In the genomic region with DNA sequence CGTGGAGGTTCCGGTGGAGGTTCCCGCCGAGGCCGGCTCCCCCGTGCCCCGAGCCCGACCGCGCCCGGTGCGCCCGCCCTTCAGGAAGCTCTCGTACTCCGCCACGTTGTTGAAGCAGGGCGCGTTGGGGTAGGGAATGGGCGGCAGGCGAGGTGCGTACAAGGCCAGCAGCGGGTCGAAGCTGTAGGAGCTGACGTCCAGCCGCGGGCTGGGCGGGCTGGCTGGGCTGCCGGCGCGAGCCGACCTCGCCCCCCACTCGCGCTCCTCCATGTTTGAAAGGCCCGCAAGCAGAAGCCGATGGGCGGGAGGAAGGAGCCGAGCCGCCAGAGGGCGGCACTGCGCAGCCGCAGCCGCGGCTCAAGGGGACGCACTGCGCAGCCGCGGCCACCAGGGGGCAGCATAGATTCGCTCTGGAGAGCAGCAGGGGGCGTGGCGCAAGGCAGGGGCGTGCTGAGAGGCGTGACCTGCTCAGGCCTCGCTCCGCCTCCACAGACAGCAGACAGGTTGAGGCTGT, we compare ENCODE assay signal across 8 mouse cellular contexts. TPM values are rescaled to one million over a fixed set of nuclear protein-coding genes. Genes with fewer than 3 reads are reported as not detected.
A peak's percentile ranks its signal among the peaks of the same experiment; 100 is the strongest.
DNase-seq lines count a peak whose midpoint lies in the region; ATAC-seq and TF ChIP-seq lines count a peak whose summit lies in the region.

A gene (minus strand): TSS at position 293 of the 514 bp plus-strand sequence.

- POLR2A ChIA-PET in Patski (lab: Charles Lee) = interaction anchor here (0.5 to 0.7 kb wide), 2 partner anchors 288 to 612 kb away, joined by 3 read pairs; no protein-coding TSS in a partner anchor

- 0% methylated on average over 44 of the region's 55 CpGs for WGBS in hindbrain, embryonic 15.5 days

- CTCF ChIA-PET in Patski (lab: Charles Lee) = interaction anchor here (2.2 to 3.9 kb wide), 2 partner anchors 10 to 11 kb away, joined by 10 to 21 read pairs; a partner anchor contains a TSS

- peak within 1 kb of the TSS; percentile 83 for H3K27ac ChIP-seq in hindbrain, embryonic 15.5 days (replicated peaks)

- no peaks in the 10 kb centered on the region for H3K9me3 ChIP-seq in hindbrain, embryonic 15.5 days

- peak within 1 kb of the TSS; percentile 87 for H3K9ac ChIP-seq in hindbrain, embryonic 15.5 days

- H3K36me3 ChIP-seq in hindbrain, embryonic 15.5 days = peaks cover 5% of the 10 kb centered on the region

- in situ Hi-C loops in Patski (cut with MboI; ENCODE audit: low pct_unique_long_range_greater_than_20kb) = no loop called here

- H3K4me3 ChIP-seq in hindbrain, embryonic 15.5 days = peak within 1 kb of the TSS; percentile 93

- H3K27me3 ChIP-seq in Patski = no peaks in the 10 kb centered on the region
- no peaks in the 10 kb centered on the region for H3K27me3 ChIP-seq in hindbrain, embryonic 15.5 days

- ATAC-seq in Patski = peak; percentile 97
- ATAC-seq in hindbrain, embryonic 15.5 days (ENCODE audit: low FRiP score, low read depth) = peak; percentile 86

- peak; percentile 100 for TF ChIP-seq CTCF in Patski (IDR thresholded peaks at IDR 0.05)

- peak; percentile 71 for DNase-seq in Patski (ENCODE audit: low read depth, low spot score)
- peak; percentile 99 for DNase-seq in cerebellum, postnatal 14 days
- DNase-seq in frontal cortex, postnatal 25 days (ENCODE audit: low spot score in 2 of 2) = peak; percentile 98
- peak; percentile 93 for DNase-seq in left cerebral cortex, adult 11 months (ENCODE audit: low spot score)
- DNase-seq in lung, postnatal 4 days = peak; percentile 95 to 98
- peak; percentile 94 for DNase-seq in retina, postnatal 7 days (ENCODE audit: low read depth, low spot score)
- peak; percentile 100 for DNase-seq in urinary bladder, adult 2 months (ENCODE audit: low spot score)

- H3K4me1 ChIP-seq in hindbrain, embryonic 15.5 days (replicated peaks) = peaks cover 23% of the 10 kb centered on the region

- H3K4me2 ChIP-seq in hindbrain, embryonic 15.5 days = peak within 1 kb of the TSS; percentile 72

RNA-seq across cellular contexts. Expression of the gene that starts here (rescaled TPM):
- 4.3 TPM for polyA plus RNA-seq in Patski (2021)
- polyA plus RNA-seq in hindbrain, embryonic 15.5 days (2015; fragmentation: Nextera tagmentation; extraction: Ambion mirVana) = 24.6 and 25.4 TPM in 2 replicates
- polyA plus RNA-seq in urinary bladder, adult 2 months (2012; rRNA removed) = 3.5 and 4.2 TPM in 2 replicates

Comparison
In these comparisons a context has a peak if more than half of its experiments do, and no peak if none do; other contexts are left out.
1. Peak in every context shown above with its lines: DNase-seq, ATAC-seq, H3K4me3 ChIP-seq and H3K27ac ChIP-seq.